Mouse (Mus musculus) adrenal gland, adult (tissue): ENCODE measurements around the gene Slain2.
A peak's percentile ranks its signal among the peaks of the same experiment; 100 is the strongest.
"Not testable (repeated sequence)": the region's sequence is repeated elsewhere in the genome, so short reads cannot be mapped to it uniquely, and the experiment has no call there.

ENCODE experiments used
- DNase-seq, 2 experiments: peaks; one replicate each; pipeline ENCODE4 v3.0.0; 2022 to 2023; ENCODE audit warnings: low spot score in 1 of 2; ENCODE audit not compliant: inconsistent age in 2 of 2

Gene Slain2

DNA sequence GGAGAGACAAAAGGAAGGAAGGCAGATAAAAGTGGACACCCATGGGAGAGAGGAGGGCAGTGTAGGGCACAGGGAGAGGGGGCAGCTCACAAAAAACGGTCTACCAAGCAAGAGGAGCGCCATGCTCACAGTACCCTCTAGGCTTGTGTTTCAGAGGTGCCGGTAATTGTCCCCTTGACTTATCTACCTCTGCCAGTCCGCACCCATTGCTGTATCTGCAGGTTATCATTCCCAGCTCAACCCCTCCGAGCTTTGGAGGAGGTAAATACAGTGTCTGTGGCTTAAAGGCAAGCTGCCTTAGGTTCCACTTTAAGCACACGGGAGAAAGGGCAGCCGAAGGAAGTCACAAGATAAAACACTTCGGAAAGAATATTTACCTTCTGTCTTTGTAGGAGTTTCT lies 14.8 kb upstream of the Slain2 start:
- DNase-seq, result no peak

DNA sequence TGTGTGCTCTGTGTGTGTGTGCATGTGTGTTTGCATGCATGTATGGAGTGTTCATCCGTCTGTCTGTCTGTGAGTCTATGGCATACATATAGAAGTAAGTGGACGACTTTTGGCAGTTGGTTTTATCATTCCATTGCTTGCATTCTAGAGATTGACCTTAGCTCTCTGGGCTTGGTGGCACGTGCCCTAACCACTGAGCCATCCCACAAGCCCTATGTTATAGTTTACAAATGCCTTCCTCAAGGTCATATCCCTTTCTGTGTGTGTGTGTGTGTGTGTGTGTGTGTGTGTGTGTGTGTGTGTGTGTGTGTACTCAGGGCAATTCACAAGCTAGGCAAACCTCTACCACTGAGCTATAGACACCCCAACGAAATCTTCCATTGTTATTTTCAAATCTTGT lies 12.2 kb upstream of the Slain2 start:
- DNase-seq, result no peak

- DNase-seq, result no peak
Observed at GRCm38 (mm10) chr5:72902312-72902711, 11.8 kb upstream of the Slain2 start.

DNA sequence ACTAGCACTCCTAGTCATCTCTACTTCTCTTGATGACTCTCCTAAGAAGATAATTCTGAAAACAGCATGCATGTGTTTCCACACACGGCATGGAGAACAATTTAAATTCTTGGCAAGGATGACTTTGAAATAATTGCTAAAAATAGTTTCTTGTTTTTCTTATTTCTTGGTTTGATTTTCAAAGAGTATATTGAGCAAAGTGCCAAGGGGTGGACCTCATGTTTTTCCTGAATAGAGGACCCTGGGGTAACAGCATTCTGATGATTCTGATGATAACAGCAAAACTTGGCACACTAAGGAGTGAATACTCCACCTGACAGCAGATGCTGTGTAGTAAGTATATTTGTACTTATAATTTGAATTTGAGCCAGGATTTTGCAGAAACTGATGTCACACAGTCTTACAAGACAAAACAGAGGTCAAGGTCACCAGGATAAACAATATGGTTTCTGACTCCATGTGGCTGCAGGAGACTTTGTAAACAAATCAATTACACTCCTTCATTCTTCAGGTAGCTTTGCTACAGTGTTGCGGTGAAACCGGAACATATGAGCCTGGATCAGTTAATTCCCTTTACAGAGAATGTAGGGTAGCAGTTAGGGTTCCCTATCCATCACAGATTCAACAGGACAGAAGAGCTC lies 11.1 kb upstream of the Slain2 start:
- DNase-seq, result no peak

- no peak for DNase-seq
Observed at GRCm38 (mm10) chr5:72904903-72905790, 9.0 kb upstream of the Slain2 start.

DNA sequence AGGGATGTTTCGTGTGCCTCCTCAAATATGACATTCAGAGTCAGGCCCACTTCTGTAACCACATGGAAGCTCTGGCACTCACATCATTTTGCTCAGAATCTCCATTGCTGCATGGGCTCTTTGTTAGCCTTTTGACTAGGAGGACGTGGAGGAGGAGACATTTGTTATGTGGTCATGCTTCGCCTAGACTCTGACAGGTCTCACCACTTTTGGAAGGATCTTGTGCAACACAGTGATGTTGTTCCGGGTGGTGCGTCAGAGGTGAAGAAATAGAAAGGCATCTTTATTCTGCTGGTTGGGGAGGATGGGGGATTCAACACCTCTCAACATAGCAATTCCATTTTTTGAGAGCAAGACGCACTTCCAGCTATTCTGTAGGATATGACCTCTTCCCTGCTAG lies 6.7 kb upstream of the Slain2 start:
- DNase-seq, result no peak

- DNase-seq, result no peak
Observed at GRCm38 (mm10) chr5:72908324-72908936, 5.7 kb upstream of the Slain2 start.

DNA sequence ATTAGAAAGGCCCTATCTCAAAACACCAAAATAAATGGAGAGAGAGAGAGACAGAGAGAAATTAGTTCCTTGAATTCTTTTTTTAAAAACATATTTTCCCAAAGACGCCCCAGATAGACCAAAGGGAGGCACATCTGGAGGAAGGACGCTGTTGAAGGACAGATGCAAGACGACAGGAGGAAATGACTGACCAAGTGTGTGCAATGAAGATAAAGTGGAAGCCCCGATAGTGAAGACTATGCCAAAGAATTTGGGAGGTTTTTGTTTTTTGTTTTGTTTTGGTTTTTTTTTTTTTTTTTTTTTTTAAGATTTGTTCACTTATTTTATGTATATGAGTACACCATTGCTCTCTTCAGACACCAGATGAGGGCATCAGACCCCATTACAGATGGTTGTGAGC lies 4.7 kb upstream of the Slain2 start:
- no peak for DNase-seq

GRCm38 (mm10) chr5:72910373-72910772 lies 3.7 kb upstream of the Slain2 start:
- DNase-seq, result peak in 1 of 2 experiments; percentile 79

DNA sequence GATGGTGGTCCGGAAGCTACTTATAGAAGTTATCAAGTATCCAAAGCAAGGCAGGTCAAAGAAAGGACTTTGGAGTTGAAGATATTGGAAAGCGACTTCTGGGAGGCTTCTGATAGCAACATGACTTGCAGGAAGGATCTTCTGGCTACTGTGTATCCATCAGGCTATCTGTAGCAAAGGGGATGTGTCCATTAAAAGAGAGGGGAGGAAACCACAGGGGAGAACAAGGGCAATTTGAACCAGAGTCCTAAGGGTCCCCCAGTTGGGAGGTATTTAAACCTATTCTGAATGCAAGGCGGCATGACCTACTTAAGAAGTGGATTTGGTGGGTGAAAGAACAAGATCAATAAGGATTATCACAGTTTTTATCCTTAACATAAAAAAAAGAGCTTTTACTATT lies 2.8 kb upstream of the Slain2 start:
- DNase-seq, result no peak

DNA sequence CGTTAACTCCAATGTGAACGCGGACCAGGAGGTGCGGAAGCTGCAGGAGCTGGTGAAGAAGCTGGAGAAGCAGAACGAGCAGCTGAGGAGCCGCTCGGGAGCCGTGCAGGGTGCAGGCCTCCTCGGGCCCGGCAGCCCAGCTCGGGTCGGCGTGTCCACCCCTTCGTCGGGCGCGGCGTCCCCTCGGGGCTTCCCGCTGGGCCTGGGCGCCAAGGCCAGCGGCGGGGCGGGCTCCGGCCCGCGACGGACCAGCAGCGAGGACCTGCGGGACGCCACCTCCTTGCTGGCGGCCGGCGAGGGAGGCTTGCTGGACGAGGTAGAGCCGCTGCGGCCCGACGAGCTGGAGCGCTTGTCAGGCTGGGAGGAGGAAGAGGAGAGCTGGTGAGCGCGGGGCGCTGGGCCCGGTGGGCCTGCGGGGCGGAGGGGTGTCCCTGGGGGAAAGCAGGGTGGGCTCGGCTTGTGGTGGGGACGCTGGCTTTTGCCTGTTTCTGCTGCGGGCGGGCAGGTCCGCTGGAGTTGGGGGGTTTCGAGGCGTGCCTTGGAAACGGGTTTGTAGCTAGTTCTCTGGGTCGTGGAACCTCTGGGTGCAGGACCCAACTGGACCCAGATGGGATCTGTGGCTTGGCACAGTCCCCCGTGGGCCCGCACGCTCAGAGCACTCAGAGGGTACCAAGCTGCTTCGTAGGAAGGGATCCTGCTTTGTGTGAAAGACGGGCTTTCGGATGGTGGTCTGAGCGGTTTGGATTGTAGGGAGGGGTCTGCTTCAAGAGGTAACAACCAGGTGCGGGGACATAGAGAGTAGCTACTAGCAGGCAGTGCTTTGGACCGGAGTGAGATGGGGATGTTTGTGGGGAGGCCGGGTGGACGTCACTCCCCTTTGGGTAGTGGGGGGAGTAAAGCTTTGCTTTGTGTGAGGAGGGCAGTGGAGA lies 793 bp downstream of the Slain2 start:
- DNase-seq, result peak in 1 of 2 experiments; percentile 87

- DNase-seq, result peak in 1 of 2 experiments; percentile 67
Observed at GRCm38 (mm10) chr5:72916048-72916447, 1.9 kb downstream of the Slain2 start.

- no peak for DNase-seq
Observed at GRCm38 (mm10) chr5:72916851-72917250, 2.7 kb downstream of the Slain2 start.

- no peak for DNase-seq
Observed at GRCm38 (mm10) chr5:72920416-72920815, 6.3 kb downstream of the Slain2 start.

DNA sequence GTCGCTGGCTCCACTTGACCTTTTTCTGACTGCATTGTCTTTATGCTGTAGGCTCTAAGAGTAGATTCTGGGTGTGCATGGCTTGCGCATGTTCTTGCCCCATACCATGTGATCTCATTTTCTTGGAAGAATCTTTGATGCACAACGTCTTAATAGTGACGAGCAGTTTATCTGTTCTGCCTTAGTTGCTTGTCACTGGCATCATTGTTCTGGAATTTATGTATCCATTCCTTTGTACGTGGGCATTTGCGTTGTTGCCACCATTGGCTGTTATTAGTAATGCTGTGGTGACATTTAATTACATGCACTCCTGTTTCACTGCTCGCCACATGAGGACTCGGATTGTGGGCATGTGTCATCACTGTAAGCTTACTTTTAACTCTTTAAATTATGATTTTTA lies 7.1 kb downstream of the Slain2 start:
- DNase-seq, result no peak

GRCm38 (mm10) chr5:72922796-72923195 lies 8.7 kb downstream of the Slain2 start:
- no peak for DNase-seq

- no peak for DNase-seq
Observed at GRCm38 (mm10) chr5:72927074-72927473, 13.0 kb downstream of the Slain2 start.

DNA sequence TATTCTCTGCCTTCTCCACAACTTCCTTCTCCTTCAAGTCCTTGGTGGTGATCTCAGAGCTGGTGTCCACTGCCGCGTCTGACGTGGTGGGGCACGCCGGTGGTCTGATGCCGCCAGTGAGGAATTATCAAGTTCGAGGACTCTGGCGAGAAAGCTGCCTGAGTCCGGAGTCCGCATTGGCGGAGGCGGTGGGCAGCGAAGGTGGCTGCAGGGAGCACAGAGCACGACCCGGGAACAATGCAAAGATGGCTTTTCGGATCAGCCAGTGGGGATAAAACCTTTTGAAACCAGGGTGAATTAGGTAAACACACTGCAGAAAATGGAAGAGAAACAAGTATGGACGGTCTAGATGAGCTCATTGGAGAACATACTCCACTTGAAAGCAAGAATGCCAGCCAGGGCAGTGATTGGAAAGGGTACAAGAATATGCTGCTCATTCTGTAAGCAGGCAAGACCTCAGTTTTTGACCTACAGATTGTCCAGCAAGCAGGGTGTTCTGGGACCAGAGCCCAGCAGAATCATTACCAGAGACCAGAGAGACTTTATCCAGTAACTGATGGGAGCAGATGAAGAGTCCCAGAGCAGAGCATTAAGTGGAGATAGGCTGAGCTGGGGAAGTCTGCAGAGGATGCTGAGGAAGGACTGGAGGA lies 19.0 kb downstream of the Slain2 start:
- peak in 1 of 2 experiments; percentile 16 for DNase-seq

DNA sequence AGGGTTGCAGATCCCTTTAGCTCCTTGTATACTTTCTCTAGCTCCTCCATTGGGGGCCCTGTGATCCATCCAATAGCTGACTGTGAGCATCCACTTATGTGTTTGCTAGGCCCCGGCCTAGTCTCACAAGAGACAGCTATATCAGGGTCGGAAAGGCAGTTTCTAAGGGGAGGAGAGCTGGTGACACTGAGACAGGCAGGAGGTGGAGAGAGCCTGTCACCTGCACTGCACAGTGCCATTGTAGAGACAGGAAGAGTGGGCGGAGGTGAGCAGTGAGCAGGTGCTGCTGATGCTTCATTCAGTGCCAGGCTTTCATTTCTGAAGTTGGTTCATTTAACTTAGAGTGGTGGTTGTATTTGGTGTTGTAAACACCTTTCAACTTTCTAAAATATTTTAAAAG lies 24.3 kb downstream of the Slain2 start:
- not testable (repeated sequence) for DNase-seq

DNA sequence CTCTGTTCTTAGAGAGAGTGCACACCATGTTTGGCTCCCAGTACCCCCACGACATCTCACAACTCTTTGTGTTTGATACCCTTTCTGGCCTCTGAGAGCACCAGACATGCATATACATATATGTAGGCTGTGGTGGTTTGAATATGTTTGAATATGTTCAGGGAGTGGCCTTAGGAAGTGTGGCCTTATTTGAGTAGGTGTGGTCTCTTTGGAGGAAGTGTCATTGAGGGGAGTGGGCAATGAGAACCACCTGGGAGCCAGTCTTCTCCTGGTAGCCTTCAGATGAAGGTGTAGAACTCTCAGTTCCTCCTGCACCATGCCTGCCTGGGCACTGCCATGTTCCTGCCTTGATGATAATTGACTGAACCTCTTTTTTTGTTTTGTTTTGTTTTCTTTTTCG lies 25.2 kb downstream of the Slain2 start:
- DNase-seq, result no peak
